ENCODE assay signal across 8 mouse cellular contexts in genomic region chr12:111669000-111669788, GRCm38 (mm10). TPM values are rescaled to one million over a fixed set of nuclear protein-coding genes. Genes with fewer than 3 reads are reported as not detected.
DNase-seq lines count a peak whose midpoint lies in the region; ATAC-seq and TF ChIP-seq lines count a peak whose summit lies in the region.

No protein-coding gene starts in this region.

- peak overlapping the region; percentile 66 for H3K9ac ChIP-seq in kidney, embryonic 16.5 days (replicated peaks; ENCODE audit: low read length)
- peak overlapping the region; percentile 77 for H3K9ac ChIP-seq in heart, embryonic 13.5 days
- peak overlapping the region; percentile 54 for H3K9ac ChIP-seq in limb, embryonic 14.5 days (ENCODE audit: low read depth, low read length, severe bottlenecking)
- H3K9ac ChIP-seq in neural tube, embryonic 12.5 days = peak overlapping the region; percentile 95

- no peaks in the 10 kb centered on the region for H3K36me3 ChIP-seq in kidney, embryonic 16.5 days (ENCODE audit: insufficient read depth, low read length)
- peaks cover 3% of the 10 kb centered on the region; the same call in 1 of the 2 replicates for H3K36me3 ChIP-seq in heart, embryonic 13.5 days
- H3K36me3 ChIP-seq in limb, embryonic 14.5 days (ENCODE audit: control insufficient read depth, insufficient read depth, low read length) = no peaks in the 10 kb centered on the region
- peaks cover 30% of the 10 kb centered on the region for H3K36me3 ChIP-seq in neural tube, embryonic 12.5 days

- peak overlapping the region; percentile 93 for H3K27ac ChIP-seq in kidney, embryonic 16.5 days (ENCODE audit: low read length)
- peak overlapping the region; percentile 87 for H3K27ac ChIP-seq in heart, embryonic 13.5 days (replicated peaks)
- peak overlapping the region; percentile 72 for H3K27ac ChIP-seq in limb, embryonic 14.5 days (replicated peaks; ENCODE audit: low read depth, low read length)
- peak overlapping the region; percentile 77 for H3K27ac ChIP-seq in neural tube, embryonic 12.5 days

- DNase-seq in kidney, adult 11 months = no peak
- peak; percentile 44 to 45 for DNase-seq in cerebellum, postnatal 10 days
- peak; percentile 42 for DNase-seq in limb, embryonic 14.5 days (ENCODE audit: low spot score)
- DNase-seq in ovary, adult 18-20 months (ENCODE audit: low spot score) = no peak
- no peak for DNase-seq in layer of hippocampus, postnatal 25 days (ENCODE audit: extremely low spot score in 1 of 2, low spot score in 1 of 2)

- no peaks in the 10 kb centered on the region for H3K9me3 ChIP-seq in kidney, embryonic 16.5 days (ENCODE audit: low read length)
- H3K9me3 ChIP-seq in heart, embryonic 13.5 days = no peaks in the 10 kb centered on the region
- H3K9me3 ChIP-seq in limb, embryonic 14.5 days (ENCODE audit: control insufficient read depth, low read length) = no peaks in the 10 kb centered on the region
- H3K9me3 ChIP-seq in neural tube, embryonic 12.5 days = no peaks in the 10 kb centered on the region

- TF ChIP-seq POLR2A in limb, embryonic 14.5 days (IDR thresholded peaks at IDR 0.05; ENCODE audit: borderline replicate concordance, extremely low read depth, insufficient read depth, insufficient read length) = no peak

- H3K27me3 ChIP-seq in kidney, embryonic 16.5 days (ENCODE audit: insufficient read depth, low read length) = peaks cover 39% of the 10 kb centered on the region
- H3K27me3 ChIP-seq in heart, embryonic 13.5 days (replicated peaks) = peaks cover 32% of the 10 kb centered on the region
- H3K27me3 ChIP-seq in limb, embryonic 14.5 days (ENCODE audit: control insufficient read depth, insufficient read depth, low read length) = peaks cover 41% of the 10 kb centered on the region
- peaks cover 5% of the 10 kb centered on the region; the same call in 1 of the 2 replicates for H3K27me3 ChIP-seq in neural tube, embryonic 12.5 days (replicated peaks)

- peak overlapping the region; percentile 57 for H3K4me2 ChIP-seq in kidney, embryonic 16.5 days (replicated peaks; ENCODE audit: low read depth, low read length)
- peak overlapping the region; percentile 99 for H3K4me2 ChIP-seq in heart, embryonic 13.5 days
- peak overlapping the region; percentile 55 for H3K4me2 ChIP-seq in limb, embryonic 14.5 days (replicated peaks; ENCODE audit: low read depth, low read length, severe bottlenecking)
- H3K4me2 ChIP-seq in neural tube, embryonic 12.5 days (replicated peaks) = peak overlapping the region; percentile 95

- H3K4me3 ChIP-seq in kidney, embryonic 16.5 days (ENCODE audit: low read length) = no peak overlapping the region
- H3K4me3 ChIP-seq in heart, embryonic 13.5 days = peak overlapping the region; percentile 33; the same call in 1 of the 2 replicates
- peak overlapping the region; percentile 23 for H3K4me3 ChIP-seq in limb, embryonic 14.5 days (replicated peaks; ENCODE audit: low read length)
- peak overlapping the region; percentile 89 for H3K4me3 ChIP-seq in neural tube, embryonic 12.5 days

- ATAC-seq in kidney, embryonic 16.5 days (ENCODE audit: low FRiP score, low TSS enrichment) = peak; percentile 11; the same call in 1 of the 2 replicates
- ATAC-seq in heart, embryonic 13.5 days (ENCODE audit: extremely low read depth, insufficient number of reproducible peaks, low FRiP score, low TSS enrichment) = no peak
- no peak; the same call in 1 of the 2 replicates for ATAC-seq in limb, embryonic 14.5 days (ENCODE audit: low FRiP score, low read depth)
- ATAC-seq in neural tube, embryonic 12.5 days (ENCODE audit: low FRiP score, low read depth) = no peak

- 55% methylated on average over 23 of the region's 23 CpGs for WGBS in kidney, embryonic 16.5 days
- 64% methylated on average over 23 of the region's 23 CpGs for WGBS in heart, embryonic 13.5 days
- 65% methylated on average over 23 of the region's 23 CpGs for WGBS in limb, embryonic 14.5 days
- 52% methylated on average over 23 of the region's 23 CpGs for WGBS in neural tube, embryonic 12.5 days

- H3K4me1 ChIP-seq in kidney, embryonic 16.5 days (ENCODE audit: insufficient read depth, low read length) = peaks cover 58% of the 10 kb centered on the region
- peaks cover 77% of the 10 kb centered on the region for H3K4me1 ChIP-seq in heart, embryonic 13.5 days
- H3K4me1 ChIP-seq in limb, embryonic 14.5 days (ENCODE audit: control insufficient read depth, insufficient read depth, low read length) = peaks cover 24% of the 10 kb centered on the region
- peaks cover 37% of the 10 kb centered on the region for H3K4me1 ChIP-seq in neural tube, embryonic 12.5 days

RNA-seq across cellular contexts. Expression of gene Ckb, which starts 2.9 kb away (rescaled TPM):
- 134 and 188 TPM in 2 replicates for polyA plus RNA-seq in kidney, embryonic 16.5 days (2015; fragmentation: Nextera tagmentation; extraction: Ambion mirVana)
- polyA plus RNA-seq in heart, embryonic 13.5 days (2015; fragmentation: Nextera tagmentation; extraction: Ambion mirVana) = 279 and 320 TPM in 2 replicates
- polyA plus RNA-seq in limb, embryonic 14.5 days (2012; rRNA removed) = 133 and 168 TPM in 2 replicates
- polyA plus RNA-seq in limb, embryonic 14.5 days (2014; fragmentation: Nextera tagmentation; extraction: Ambion mirVana) = 94.7 and 106 TPM in 2 replicates
- polyA plus RNA-seq in neural tube, embryonic 12.5 days (2016; fragmentation: Nextera tagmentation; extraction: Ambion mirVana) = 2,325 and 2,426 TPM in 2 replicates
- 1,000 to 10,000 TPM; 1,260 to 1,351 TPM for total RNA-seq in layer of hippocampus, postnatal 25 days (2021)

RNA-seq across cellular contexts. Expression of gene Trmt61a, which starts 8.7 kb away (rescaled TPM):
- 11.6 and 12.2 TPM in 2 replicates for polyA plus RNA-seq in kidney, embryonic 16.5 days (2015; fragmentation: Nextera tagmentation; extraction: Ambion mirVana)
- polyA plus RNA-seq in heart, embryonic 13.5 days (2015; fragmentation: Nextera tagmentation; extraction: Ambion mirVana) = 7.8 and 8.3 TPM in 2 replicates
- polyA plus RNA-seq in limb, embryonic 14.5 days (2012; rRNA removed) = 30.8 and 47.4 TPM in 2 replicates
- polyA plus RNA-seq in limb, embryonic 14.5 days (2014; fragmentation: Nextera tagmentation; extraction: Ambion mirVana) = 7.2 and 7.3 TPM in 2 replicates
- 12.0 and 12.1 TPM in 2 replicates for polyA plus RNA-seq in neural tube, embryonic 12.5 days (2016; fragmentation: Nextera tagmentation; extraction: Ambion mirVana)
- total RNA-seq in layer of hippocampus, postnatal 25 days (2021) = 10 to 100 TPM; 17.1 to 19.7 TPM

RNA-seq across cellular contexts. Expression of gene Bag5, which starts 43.9 kb away (rescaled TPM):
- 52.0 and 59.5 TPM in 2 replicates for polyA plus RNA-seq in kidney, embryonic 16.5 days (2015; fragmentation: Nextera tagmentation; extraction: Ambion mirVana)
- 35.4 and 41.6 TPM in 2 replicates for polyA plus RNA-seq in heart, embryonic 13.5 days (2015; fragmentation: Nextera tagmentation; extraction: Ambion mirVana)
- 26.5 and 37.2 TPM in 2 replicates for polyA plus RNA-seq in limb, embryonic 14.5 days (2012; rRNA removed)
- 61.2 and 63.7 TPM in 2 replicates for polyA plus RNA-seq in limb, embryonic 14.5 days (2014; fragmentation: Nextera tagmentation; extraction: Ambion mirVana)
- polyA plus RNA-seq in neural tube, embryonic 12.5 days (2016; fragmentation: Nextera tagmentation; extraction: Ambion mirVana) = 60.1 and 61.8 TPM in 2 replicates
- 10 to 100 TPM; 46.7 to 54.1 TPM for total RNA-seq in layer of hippocampus, postnatal 25 days (2021)

RNA-seq across cellular contexts. Expression of gene Apopt1, which starts 43.9 kb away (rescaled TPM):
- 54.8 TPM in 2 replicates for polyA plus RNA-seq in kidney, embryonic 16.5 days (2015; fragmentation: Nextera tagmentation; extraction: Ambion mirVana)
- polyA plus RNA-seq in heart, embryonic 13.5 days (2015; fragmentation: Nextera tagmentation; extraction: Ambion mirVana) = 41.0 and 45.5 TPM in 2 replicates
- polyA plus RNA-seq in limb, embryonic 14.5 days (2012; rRNA removed) = 32.7 and 39.7 TPM in 2 replicates
- 50.7 and 52.3 TPM in 2 replicates for polyA plus RNA-seq in limb, embryonic 14.5 days (2014; fragmentation: Nextera tagmentation; extraction: Ambion mirVana)
- 54.6 and 57.3 TPM in 2 replicates for polyA plus RNA-seq in neural tube, embryonic 12.5 days (2016; fragmentation: Nextera tagmentation; extraction: Ambion mirVana)
- total RNA-seq in layer of hippocampus, postnatal 25 days (2021) = 10 to 100 TPM; 36.2 to 38.9 TPM

Comparison
In these comparisons a context has a peak if more than half of its experiments do, and no peak if none do; other contexts are left out.
1. DNase-seq: peak in cerebellum, postnatal 10 days (2 of 2) and limb, embryonic 14.5 days (single experiment); none in kidney, adult 11 months (single experiment), ovary, adult 18-20 months (single experiment) and layer of hippocampus, postnatal 25 days (0 of 2).
2. Peak in every context shown above with its lines, with median percentiles within 50 percentile points of each other: H3K27ac ChIP-seq, H3K4me2 ChIP-seq and H3K9ac ChIP-seq.